Mouse (Mus musculus): ENCODE measurements around the gene Krt4.

- no peak for TF ChIP-seq CTCF (IDR thresholded peaks at IDR 0.05; ENCODE audit: low read depth, low read length)
- TF ChIP-seq POLR2A (IDR thresholded peaks at IDR 0.05; ENCODE audit: insufficient read depth, low read length): no peak
- no peak for TF ChIP-seq EP300 (IDR thresholded peaks at IDR 0.05; ENCODE audit: insufficient read depth, low read depth, low read length)
Measured at GRCm38 (mm10) chr15:101904849-101905248, 19.7 kb downstream of the Krt4 start.

Measured in ES-Bruce4 (cell line).